Mouse (Mus musculus) MEL (cell line): ENCODE data around the gene Lrrc30.

Experiments
- BHLHE40 ChIP-seq: IDR thresholded peaks from 2 replicates; pipeline ENCODE4 v1.6.1; 2012; ENCODE audit warnings: low read depth, mild to moderate bottlenecking, inconsistent platforms, low read length, improper control_type of control experiment, borderline replicate concordance
- CTCF ChIP-seq, 3 experiments: IDR thresholded peaks in 2 of 3; conservative IDR thresholded peaks in 1 of 3; 2 replicates each; pipeline ENCODE4 v1.5.1; 2011 to 2012; ENCODE audit warnings: low read length in 3 of 3, low read depth in 2 of 3, mild to moderate bottlenecking in 2 of 3, improper control_type of control experiment in 1 of 3, inconsistent platforms in 1 of 3, mixed read lengths in 1 of 3, moderate library complexity in 1 of 3; ENCODE audit not compliant: control insufficient read depth in 1 of 3, insufficient read depth in 1 of 3, poor library complexity in 1 of 3, severe bottlenecking in 1 of 3
- E2F4 ChIP-seq: IDR thresholded peaks from 2 replicates; pipeline ENCODE4 v1.6.1; 2011; ENCODE audit warnings: low read depth, low read length, improper control_type of control experiment, borderline replicate concordance
- EP300 ChIP-seq, 2 experiments: IDR thresholded peaks; 2 replicates each; pipeline ENCODE4 v1.6.1; 2011; ENCODE audit warnings: improper control_type of control experiment in 2 of 2, low read length in 2 of 2, low read depth in 1 of 2, mild to moderate bottlenecking in 1 of 2
- GATA1 ChIP-seq: IDR thresholded peaks from 2 replicates; pipeline ENCODE4 v1.6.1; 2011; ENCODE audit warnings: low read depth, low read length, improper control_type of control experiment
- KAT2A ChIP-seq: conservative IDR thresholded peaks from 2 replicates; pipeline ENCODE4 v1.6.1; 2012; ENCODE audit warnings: low read depth, low read length, improper control_type of control experiment, inconsistent platforms
- POLR2A ChIP-seq, 2 experiments: IDR thresholded peaks; 2 replicates each; pipeline ENCODE4 v1.6.1; 2011 to 2012; ENCODE audit warnings: low read length in 2 of 2, mild to moderate bottlenecking in 2 of 2, control low read depth in 1 of 2, improper control_type of control experiment in 1 of 2, low read depth in 1 of 2, moderate library complexity in 1 of 2; ENCODE audit not compliant: control insufficient read depth in 1 of 2, insufficient read depth in 1 of 2, poor library complexity in 1 of 2
- POLR2AphosphoS2 ChIP-seq: IDR thresholded peaks from 2 replicates; pipeline ENCODE4 v1.6.1; 2011; ENCODE audit warnings: low read length, improper control_type of control experiment
- RAD21 ChIP-seq: IDR thresholded peaks from 2 replicates; pipeline ENCODE4 v1.6.1; 2011; ENCODE audit warnings: mild to moderate bottlenecking, low read depth, low read length, improper control_type of control experiment
- TBP ChIP-seq: IDR thresholded peaks from 2 replicates; pipeline ENCODE4 v1.8.0; 2011; ENCODE audit warnings: low read depth, low read length, improper control_type of control experiment
- USF1 ChIP-seq: IDR thresholded peaks from 2 replicates; pipeline ENCODE4 v1.6.1; 2014; ENCODE audit warnings: low read depth, mild to moderate bottlenecking, inconsistent platforms, low read length, improper control_type of control experiment, moderate library complexity
- ZNF384 ChIP-seq: IDR thresholded peaks from 2 replicates; pipeline ENCODE4 v1.6.1; 2012; ENCODE audit warnings: low read depth, mild to moderate bottlenecking, inconsistent platforms, low read length, improper control_type of control experiment

GRCm38 (mm10) chr17:67629211-67629657 lies 3.3 kb downstream of the Lrrc30 start:
- no peak for TF ChIP-seq TBP
- no peak for TF ChIP-seq CTCF (IDR thresholded peaks at IDR 0.05 in 2 of 3, conservative IDR thresholded peaks at IDR 0.05 in 1 of 3; ENCODE audit: control insufficient read depth in 1 of 3, insufficient read depth in 1 of 3, low read depth in 2 of 3, low read length in 3 of 3, poor library complexity in 1 of 3, severe bottlenecking in 1 of 3)
- TF ChIP-seq POLR2AphosphoS2: no peak
- no peak for TF ChIP-seq ZNF384
- TF ChIP-seq USF1: no peak
- no peak for TF ChIP-seq POLR2A (IDR thresholded peaks at IDR 0.05; ENCODE audit: control insufficient read depth in 1 of 2, insufficient read depth in 1 of 2, low read depth in 1 of 2, low read length in 2 of 2, poor library complexity in 1 of 2)
- no peak for TF ChIP-seq E2F4
- TF ChIP-seq EP300 (IDR thresholded peaks at IDR 0.05; ENCODE audit: low read depth in 1 of 2, low read length in 2 of 2): no peak
- TF ChIP-seq BHLHE40: no peak
- no peak for TF ChIP-seq KAT2A
- no peak for TF ChIP-seq GATA1
- TF ChIP-seq RAD21: no peak
